Mouse (Mus musculus) lung, postnatal 36 days (tissue): ENCODE results near the gene Gpr157.

Experiments
- DNase-seq: peaks from one replicate; pipeline ENCODE4 v3.0.0; 2022; ENCODE audit warnings: mixed read lengths

The Gpr157 gene

GRCm38 (mm10) chr4:150072416-150073101 lies 14.6 kb upstream of the Gpr157 start:
- DNase-seq = no peak

- peak; percentile 61 for DNase-seq
Observed at GRCm38 (mm10) chr4:150073102-150073473, 14.1 kb upstream of the Gpr157 start.

GRCm38 (mm10) chr4:150075350-150075749 lies 11.8 kb upstream of the Gpr157 start:
- DNase-seq = no peak

- DNase-seq = peak; percentile 84
Observed at GRCm38 (mm10) chr4:150076147-150076546, 11.0 kb upstream of the Gpr157 start.

GRCm38 (mm10) chr4:150078646-150079045 lies 8.5 kb upstream of the Gpr157 start:
- no peak for DNase-seq

GRCm38 (mm10) chr4:150079244-150079643 lies 7.9 kb upstream of the Gpr157 start:
- DNase-seq = peak; percentile 53

GRCm38 (mm10) chr4:150080330-150080967 lies 6.7 kb upstream of the Gpr157 start:
- DNase-seq = peak; percentile 65

GRCm38 (mm10) chr4:150085366-150085765 lies 1.8 kb upstream of the Gpr157 start:
- no peak for DNase-seq

GRCm38 (mm10) chr4:150086841-150087160 lies 364 bp upstream of the Gpr157 start:
- DNase-seq = no peak

GRCm38 (mm10) chr4:150087890-150088530 lies 845 bp downstream of the Gpr157 start:
- DNase-seq = no peak

GRCm38 (mm10) chr4:150089121-150089520 lies 2.0 kb downstream of the Gpr157 start:
- peak; percentile 62 for DNase-seq

GRCm38 (mm10) chr4:150091887-150092582 lies 4.9 kb downstream of the Gpr157 start:
- DNase-seq = peak; percentile 58

- DNase-seq = no peak
Observed at GRCm38 (mm10) chr4:150092583-150092902, 5.4 kb downstream of the Gpr157 start.

- no peak for DNase-seq
Observed at GRCm38 (mm10) chr4:150093560-150094462, 6.6 kb downstream of the Gpr157 start.

GRCm38 (mm10) chr4:150094463-150094789 lies 7.3 kb downstream of the Gpr157 start:
- no peak for DNase-seq

- no peak for DNase-seq
Observed at GRCm38 (mm10) chr4:150096309-150096708, 9.1 kb downstream of the Gpr157 start.

GRCm38 (mm10) chr4:150097847-150098246 lies 10.7 kb downstream of the Gpr157 start:
- no peak for DNase-seq

- peak; percentile 90 for DNase-seq
Observed at GRCm38 (mm10) chr4:150098880-150099279, 11.7 kb downstream of the Gpr157 start.

GRCm38 (mm10) chr4:150102822-150103221 lies 15.7 kb downstream of the Gpr157 start:
- no peak for DNase-seq

- no peak for DNase-seq
Observed at GRCm38 (mm10) chr4:150105671-150106070, 18.5 kb downstream of the Gpr157 start.

GRCm38 (mm10) chr4:150106637-150107036 lies 19.5 kb downstream of the Gpr157 start:
- DNase-seq = no peak

- DNase-seq = no peak
Observed at GRCm38 (mm10) chr4:150109636-150110035, 22.5 kb downstream of the Gpr157 start.

GRCm38 (mm10) chr4:150110373-150110772 lies 23.2 kb downstream of the Gpr157 start:
- no peak for DNase-seq
